Mouse (Mus musculus): Measurements from ENCODE around the gene 4930438A08Rik. TPM values are rescaled to one million over a fixed set of nuclear protein-coding genes. Genes with fewer than 3 reads are reported as not detected.

The 4930438A08Rik gene
- polyA plus RNA-seq, 1 experiment from 2014 or later, result not detected

DNA sequence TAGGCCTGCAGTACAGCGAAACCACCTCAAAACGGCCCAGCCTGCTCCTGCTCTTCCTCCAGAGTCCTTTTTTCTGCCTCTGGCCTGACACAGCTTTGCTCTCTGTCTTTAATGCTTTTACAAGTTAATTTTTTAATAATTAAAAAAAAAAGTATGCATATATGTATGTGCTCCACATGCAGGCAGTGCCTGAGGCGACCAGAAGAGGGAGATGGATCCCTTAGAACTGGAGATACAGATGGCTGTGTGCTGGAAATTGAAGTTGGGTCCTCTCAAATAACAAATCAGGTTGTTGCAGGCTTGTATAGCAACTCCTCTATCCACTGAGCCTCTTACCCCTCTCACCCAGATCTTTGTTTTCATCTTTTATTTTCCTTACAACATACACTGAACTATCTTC is 52.2 kb downstream of the 4930438A08Rik start:
- Histone ChIP-seq H3K4me3 (ENCODE audit: low read length) (no peak overlapping the region), H3K4me2 (replicated peaks; ENCODE audit: low read depth, low read length) (no peak overlapping the region), H3K27ac (ENCODE audit: low read depth, low read length) (no peak overlapping the region), H3K36me3 (ENCODE audit: control insufficient read depth, insufficient read depth, low read length) (peaks cover 12% of the 10 kb centered on the region), H3K4me1 (ENCODE audit: control insufficient read depth, insufficient read depth, low read length) (peaks cover 21% of the 10 kb centered on the region), H3K9ac (ENCODE audit: low read depth, low read length) (no peak overlapping the region), H3K27me3 (ENCODE audit: control insufficient read depth, insufficient read depth, low read length) (no peaks in the 10 kb centered on the region), H3K9me3 (ENCODE audit: control insufficient read depth, low read length) (no peaks in the 10 kb centered on the region)
- 92% methylated on average over 3 of the region's 3 CpGs for WGBS
- no peak for ATAC-seq (ENCODE audit: low FRiP score, low TSS enrichment)

DNA sequence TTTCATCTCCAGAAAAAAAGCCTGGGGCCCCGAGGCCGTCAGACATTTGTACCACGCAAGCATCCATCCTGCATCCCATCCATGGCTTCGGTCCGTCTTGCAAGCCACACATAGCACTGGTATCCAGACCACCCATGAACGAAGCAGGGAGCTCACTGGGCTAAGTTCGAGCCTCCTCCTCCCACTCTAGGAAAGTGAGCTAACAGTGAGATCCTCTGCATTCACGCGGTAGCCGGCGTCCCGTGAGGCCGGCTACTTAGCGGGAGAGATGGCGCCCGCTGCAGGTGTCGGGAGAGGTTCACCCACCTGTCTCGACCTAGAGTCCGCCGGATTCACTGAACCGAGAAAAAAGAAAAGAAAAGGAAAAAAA is 55.3 kb downstream of the 4930438A08Rik start:
- peaks cover 22% of the 10 kb centered on the region for H3K36me3 ChIP-seq (ENCODE audit: control insufficient read depth, insufficient read depth, low read length)
- H3K27ac ChIP-seq (ENCODE audit: low read depth, low read length), result peak overlapping the region; percentile 70
- no peaks in the 10 kb centered on the region for H3K27me3 ChIP-seq (ENCODE audit: control insufficient read depth, insufficient read depth, low read length)
- ATAC-seq (ENCODE audit: low FRiP score, low TSS enrichment), result peak; percentile 36
- H3K9ac ChIP-seq (ENCODE audit: low read depth, low read length), result peak overlapping the region; percentile 89
- H3K4me1 ChIP-seq (ENCODE audit: control insufficient read depth, insufficient read depth, low read length), result peaks cover 19% of the 10 kb centered on the region
- H3K4me2 ChIP-seq (replicated peaks; ENCODE audit: low read depth, low read length), result peak overlapping the region; percentile 81
- under 1% methylated on average over 21 of the region's 21 CpGs for WGBS
- no peaks in the 10 kb centered on the region for H3K9me3 ChIP-seq (ENCODE audit: control insufficient read depth, low read length)
- peak overlapping the region; percentile 96 for H3K4me3 ChIP-seq (ENCODE audit: low read length)

GRCm38 (mm10) chr11:58330276-58331148 is 55.9 kb downstream of the 4930438A08Rik start, which contains the start of the genes Zfp672 and Sh3bp5l:
TSS of gene Zfp672 (minus strand) at chr11:58330339.
TSS of gene Sh3bp5l (plus strand) at chr11:58330724.
- H3K36me3 ChIP-seq (ENCODE audit: control insufficient read depth, insufficient read depth, low read length), result peaks cover 23% of the 10 kb centered on the region
- no peaks in the 10 kb centered on the region for H3K27me3 ChIP-seq (ENCODE audit: control insufficient read depth, insufficient read depth, low read length)
- peak within 1 kb of the TSS; percentile 96 for H3K4me3 ChIP-seq (ENCODE audit: low read length)
- H3K4me1 ChIP-seq (ENCODE audit: control insufficient read depth, insufficient read depth, low read length), result peaks cover 19% of the 10 kb centered on the region
- peak within 1 kb of the TSS; percentile 89 for H3K9ac ChIP-seq (ENCODE audit: low read depth, low read length)
- ATAC-seq (ENCODE audit: low FRiP score, low TSS enrichment), result peak; percentile 93
- H3K9me3 ChIP-seq (ENCODE audit: control insufficient read depth, low read length), result no peaks in the 10 kb centered on the region
- H3K4me2 ChIP-seq (replicated peaks; ENCODE audit: low read depth, low read length), result peak within 1 kb of the TSS; percentile 87
- WGBS, result under 1% methylated on average over 52 of the region's 52 CpGs
- peak within 1 kb of the TSS; percentile 70 for H3K27ac ChIP-seq (ENCODE audit: low read depth, low read length)

GRCm38 (mm10) chr11:58331149-58331495 is 56.5 kb downstream of the 4930438A08Rik start:
- peak overlapping the region; percentile 76 for H3K9ac ChIP-seq (ENCODE audit: low read depth, low read length)
- H3K4me2 ChIP-seq (replicated peaks; ENCODE audit: low read depth, low read length), result peak overlapping the region; percentile 87
- 22% methylated on average over 10 of the region's 10 CpGs for WGBS
- no peaks in the 10 kb centered on the region for H3K27me3 ChIP-seq (ENCODE audit: control insufficient read depth, insufficient read depth, low read length)
- ATAC-seq (ENCODE audit: low FRiP score, low TSS enrichment), result peak; percentile 11; the same call in 1 of the 2 replicates
- peak overlapping the region; percentile 96 for H3K4me3 ChIP-seq (ENCODE audit: low read length)
- no peak overlapping the region for H3K27ac ChIP-seq (ENCODE audit: low read depth, low read length)
- H3K36me3 ChIP-seq (ENCODE audit: control insufficient read depth, insufficient read depth, low read length), result peaks cover 26% of the 10 kb centered on the region
- H3K9me3 ChIP-seq (ENCODE audit: control insufficient read depth, low read length), result no peaks in the 10 kb centered on the region
- peaks cover 19% of the 10 kb centered on the region for H3K4me1 ChIP-seq (ENCODE audit: control insufficient read depth, insufficient read depth, low read length)

GRCm38 (mm10) chr11:58331546-58331945 is 56.9 kb downstream of the 4930438A08Rik start:
- Histone ChIP-seq H3K4me3 (ENCODE audit: low read length) (peak overlapping the region; percentile 96), H3K27ac (ENCODE audit: low read depth, low read length) (no peak overlapping the region), H3K9ac (ENCODE audit: low read depth, low read length) (peak overlapping the region; percentile 76; the same call in 1 of the 2 replicates), H3K36me3 (ENCODE audit: control insufficient read depth, insufficient read depth, low read length) (peaks cover 30% of the 10 kb centered on the region), H3K27me3 (ENCODE audit: control insufficient read depth, insufficient read depth, low read length) (no peaks in the 10 kb centered on the region), H3K4me2 (replicated peaks; ENCODE audit: low read depth, low read length) (peak overlapping the region; percentile 87), H3K4me1 (ENCODE audit: control insufficient read depth, insufficient read depth, low read length) (peaks cover 19% of the 10 kb centered on the region), H3K9me3 (ENCODE audit: control insufficient read depth, low read length) (no peaks in the 10 kb centered on the region)
- WGBS, result 90% methylated on average over 6 of the region's 6 CpGs
- no peak for ATAC-seq (ENCODE audit: low FRiP score, low TSS enrichment)

GRCm38 (mm10) chr11:58334746-58335145 is 60.1 kb downstream of the 4930438A08Rik start:
- H3K9ac ChIP-seq (ENCODE audit: low read depth, low read length), result no peak overlapping the region
- H3K4me1 ChIP-seq (ENCODE audit: control insufficient read depth, insufficient read depth, low read length), result peaks cover 13% of the 10 kb centered on the region
- H3K4me3 ChIP-seq (ENCODE audit: low read length), result no peak overlapping the region
- no peaks in the 10 kb centered on the region for H3K9me3 ChIP-seq (ENCODE audit: control insufficient read depth, low read length)
- WGBS, result 80% methylated on average over 3 of the region's 3 CpGs
- no peak overlapping the region for H3K4me2 ChIP-seq (replicated peaks; ENCODE audit: low read depth, low read length)
- no peak overlapping the region for H3K27ac ChIP-seq (ENCODE audit: low read depth, low read length)
- H3K36me3 ChIP-seq (ENCODE audit: control insufficient read depth, insufficient read depth, low read length), result peaks cover 43% of the 10 kb centered on the region
- ATAC-seq (ENCODE audit: low FRiP score, low TSS enrichment), result no peak
- H3K27me3 ChIP-seq (ENCODE audit: control insufficient read depth, insufficient read depth, low read length), result no peaks in the 10 kb centered on the region

Other genes with a start within 250 kb of the 4930438A08Rik start
- gene Gm12248, start 181.7 kb upstream of the 4930438A08Rik start, polyA plus RNA-seq (2014; fragmentation: Nextera tagmentation; extraction: Ambion mirVana), result not detected in 2 replicates
- gene Cnot8, start 170.6 kb upstream of the 4930438A08Rik start, polyA plus RNA-seq (2014; fragmentation: Nextera tagmentation; extraction: Ambion mirVana), result 62.0 and 89.1 TPM in 2 replicates
- gene Gemin5, start 106.3 kb upstream of the 4930438A08Rik start, polyA plus RNA-seq (2014; fragmentation: Nextera tagmentation; extraction: Ambion mirVana), result 27.1 and 35.7 TPM in 2 replicates
- 137 and 186 TPM in 2 replicates for gene Mrpl22, start 103.1 kb upstream of the 4930438A08Rik start, polyA plus RNA-seq (2014; fragmentation: Nextera tagmentation; extraction: Ambion mirVana)
- gene Igtp, start 75.2 kb upstream of the 4930438A08Rik start, polyA plus RNA-seq (2014; fragmentation: Nextera tagmentation; extraction: Ambion mirVana), result 3.3 and 4.2 TPM in 2 replicates
- 0.84 and 1.9 TPM in 2 replicates for gene Irgm2, start 75.2 kb upstream of the 4930438A08Rik start, polyA plus RNA-seq (2014; fragmentation: Nextera tagmentation; extraction: Ambion mirVana)
- 19.3 and 23.1 TPM in 2 replicates for gene Zfp692, start 32.3 kb downstream of the 4930438A08Rik start, polyA plus RNA-seq (2014; fragmentation: Nextera tagmentation; extraction: Ambion mirVana)
- gene Zfp672, start 55.5 kb downstream of the 4930438A08Rik start, polyA plus RNA-seq (2014; fragmentation: Nextera tagmentation; extraction: Ambion mirVana), result 34.4 and 34.5 TPM in 2 replicates
- gene Sh3bp5l, start 55.9 kb downstream of the 4930438A08Rik start, polyA plus RNA-seq (2014; fragmentation: Nextera tagmentation; extraction: Ambion mirVana), result 17.0 and 27.5 TPM in 2 replicates
- not detected in 2 replicates for gene Lypd8, start 104.2 kb downstream of the 4930438A08Rik start, polyA plus RNA-seq (2014; fragmentation: Nextera tagmentation; extraction: Ambion mirVana)
- gene 1810065E05Rik, start 146.3 kb downstream of the 4930438A08Rik start, polyA plus RNA-seq (2014; fragmentation: Nextera tagmentation; extraction: Ambion mirVana), result 0.36 TPM in 1 of 2 replicates, not detected in the other
- not detected in 2 replicates for gene Gm12253, start 157.8 kb downstream of the 4930438A08Rik start, polyA plus RNA-seq (2014; fragmentation: Nextera tagmentation; extraction: Ambion mirVana)
- not detected in 2 replicates for gene Lypd9, start 178.1 kb downstream of the 4930438A08Rik start, polyA plus RNA-seq (2014; fragmentation: Nextera tagmentation; extraction: Ambion mirVana)
- gene Olfr30, start 187.5 kb downstream of the 4930438A08Rik start, polyA plus RNA-seq (2014; fragmentation: Nextera tagmentation; extraction: Ambion mirVana), result not detected in 2 replicates
- gene Olfr332, start 217.8 kb downstream of the 4930438A08Rik start, polyA plus RNA-seq (2014; fragmentation: Nextera tagmentation; extraction: Ambion mirVana), result 0.11 TPM in 1 of 2 replicates, not detected in the other
- gene Olfr331, start 227.8 kb downstream of the 4930438A08Rik start, polyA plus RNA-seq (2014; fragmentation: Nextera tagmentation; extraction: Ambion mirVana), result not detected in 2 replicates